Mouse (Mus musculus) midbrain, embryonic 15.5 days (tissue): ENCODE data around the gene P4ha3. TPM values are rescaled to one million over a fixed set of nuclear protein-coding genes. Genes with fewer than 3 reads are reported as not detected.

Experiments
- ATAC-seq: fragments of 200-750 bp; cut with Nextera tagmentation; replicated peaks from 2 replicates; pipeline ENCODE4 v1.8.0; 2017; ENCODE audit warnings: moderate TSS enrichment
- H3K27ac ChIP-seq: fragments of 300-500 bp; sonication (generic); 2 replicates; pipeline ENCODE4 v1.5.1; 2015; ENCODE audit warnings: mild to moderate bottlenecking, inconsistent platforms
- H3K27me3 ChIP-seq: fragments of 300-500 bp; sonication (generic); replicated peaks from 2 replicates; pipeline ENCODE4 v1.6.1; 2015; ENCODE audit warnings: inconsistent platforms
- H3K36me3 ChIP-seq: fragments of 300-500 bp; sonication (generic); replicated peaks from 2 replicates; pipeline ENCODE4 v1.6.1; 2015; ENCODE audit warnings: inconsistent platforms
- H3K4me1 ChIP-seq: fragments of 300-500 bp; sonication (generic); 2 replicates; pipeline ENCODE4 v1.6.1; 2015; ENCODE audit warnings: inconsistent platforms
- H3K4me2 ChIP-seq: fragments of 300-500 bp; sonication (generic); 2 replicates; pipeline ENCODE4 v1.6.1; 2015; ENCODE audit warnings: inconsistent platforms, mild to moderate bottlenecking, moderate library complexity
- H3K4me3 ChIP-seq: fragments of 300-500 bp; sonication (generic); 2 replicates; pipeline ENCODE4 v1.5.1; 2015; ENCODE audit warnings: mild to moderate bottlenecking, inconsistent platforms
- H3K9ac ChIP-seq: fragments of 300-500 bp; sonication (generic); 2 replicates; pipeline ENCODE4 v1.6.1; 2015; ENCODE audit warnings: mild to moderate bottlenecking, inconsistent platforms
- H3K9me3 ChIP-seq: fragments of 300-500 bp; sonication (generic); 2 replicates; pipeline ENCODE4 v1.6.1; 2016; ENCODE audit warnings: inconsistent platforms
- WGBS: fragments of 180-500 bp; shearing (Covaris S2); methylation state at CpG from one replicate; pipeline ENCODE4 v1.1.7; 2015; ENCODE audit warnings: mixed read lengths; 5-methylcytosine and 5-hydroxymethylcytosine counted together
- polyA plus RNA-seq: library from polyadenylated mRNA; unstranded; fragments of >200 nt; fragmentation: Nextera tagmentation; extraction: Ambion mirVana; gene quantifications from 2 replicates; pipeline ENCODE4 v1.2.1, GENCODE M21; 2015

P4ha3 gene
- polyA plus RNA-seq, 1 experiment from 2014 or later, result 6.5 TPM

- no peak for ATAC-seq
- no peaks in the 10 kb centered on the region for H3K36me3 ChIP-seq
- peaks cover 43% of the 10 kb centered on the region for H3K4me1 ChIP-seq
- 33% methylated on average over 1 of the region's 1 CpGs for WGBS
- no peak overlapping the region for H3K9ac ChIP-seq
- H3K27ac ChIP-seq, result peak overlapping the region; percentile 82
- no peak overlapping the region for H3K4me3 ChIP-seq
- H3K27me3 ChIP-seq, result no peaks in the 10 kb centered on the region
- H3K4me2 ChIP-seq, result no peak overlapping the region
- H3K9me3 ChIP-seq, result no peaks in the 10 kb centered on the region
Observed at GRCm38 (mm10) chr7:100309216-100309615, 23.9 kb downstream of the P4ha3 start.

- Histone ChIP-seq H3K36me3 (no peaks in the 10 kb centered on the region), H3K27ac (peak overlapping the region; percentile 82), H3K9ac (no peak overlapping the region), H3K9me3 (no peaks in the 10 kb centered on the region), H3K4me1 (peaks cover 43% of the 10 kb centered on the region), H3K4me2 (no peak overlapping the region), H3K27me3 (no peaks in the 10 kb centered on the region), H3K4me3 (no peak overlapping the region)
- WGBS, result 23% methylated on average over 6 of the region's 6 CpGs
- no peak for ATAC-seq
Observed at GRCm38 (mm10) chr7:100309679-100310078, 24.4 kb downstream of the P4ha3 start.

GRCm38 (mm10) chr7:100310290-100310689 lies 25.0 kb downstream of the P4ha3 start:
- H3K36me3 ChIP-seq, result no peaks in the 10 kb centered on the region
- H3K27ac ChIP-seq, result peak overlapping the region; percentile 82
- no peaks in the 10 kb centered on the region for H3K9me3 ChIP-seq
- H3K4me1 ChIP-seq, result peaks cover 43% of the 10 kb centered on the region
- 73% methylated on average over 12 of the region's 12 CpGs for WGBS
- no peak for ATAC-seq
- H3K4me2 ChIP-seq, result no peak overlapping the region
- no peaks in the 10 kb centered on the region for H3K27me3 ChIP-seq
- no peak overlapping the region for H3K4me3 ChIP-seq
- H3K9ac ChIP-seq, result no peak overlapping the region

- Histone ChIP-seq H3K9ac (no peak overlapping the region), H3K4me2 (no peak overlapping the region), H3K4me1 (peaks cover 35% of the 10 kb centered on the region), H3K9me3 (no peaks in the 10 kb centered on the region), H3K27ac (no peak overlapping the region), H3K36me3 (no peaks in the 10 kb centered on the region), H3K4me3 (no peak overlapping the region), H3K27me3 (no peaks in the 10 kb centered on the region)
- no peak for ATAC-seq
- 90% methylated on average over 4 of the region's 4 CpGs for WGBS
Observed at GRCm38 (mm10) chr7:100312716-100313115, 27.4 kb downstream of the P4ha3 start.

- Histone ChIP-seq H3K27me3 (no peaks in the 10 kb centered on the region), H3K36me3 (no peaks in the 10 kb centered on the region), H3K4me1 (no peaks in the 10 kb centered on the region), H3K9me3 (no peaks in the 10 kb centered on the region), H3K4me3 (no peak overlapping the region), H3K4me2 (no peak overlapping the region), H3K9ac (no peak overlapping the region), H3K27ac (no peak overlapping the region)
- 94% methylated on average over 8 of the region's 8 CpGs for WGBS
- ATAC-seq, result no peak
Observed at GRCm38 (mm10) chr7:100316924-100317323, 31.6 kb downstream of the P4ha3 start.

GRCm38 (mm10) chr7:100317534-100317933 lies 32.2 kb downstream of the P4ha3 start:
- ATAC-seq, result no peak
- no peak overlapping the region for H3K4me2 ChIP-seq
- no peaks in the 10 kb centered on the region for H3K9me3 ChIP-seq
- no peak overlapping the region for H3K27ac ChIP-seq
- H3K9ac ChIP-seq, result no peak overlapping the region
- no peak overlapping the region for H3K4me3 ChIP-seq
- H3K36me3 ChIP-seq, result no peaks in the 10 kb centered on the region
- no peaks in the 10 kb centered on the region for H3K4me1 ChIP-seq
- 97% methylated on average over 5 of the region's 5 CpGs for WGBS
- no peaks in the 10 kb centered on the region for H3K27me3 ChIP-seq

- Histone ChIP-seq H3K4me1 (no peaks in the 10 kb centered on the region), H3K4me2 (no peak overlapping the region), H3K4me3 (no peak overlapping the region), H3K36me3 (peaks cover 10% of the 10 kb centered on the region), H3K9ac (no peak overlapping the region), H3K27ac (no peak overlapping the region), H3K9me3 (no peaks in the 10 kb centered on the region), H3K27me3 (no peaks in the 10 kb centered on the region)
- 84% methylated on average over 3 of the region's 3 CpGs for WGBS
- ATAC-seq, result no peak
Observed at GRCm38 (mm10) chr7:100323721-100324120, 38.4 kb downstream of the P4ha3 start.

GRCm38 (mm10) chr7:100325482-100325881 lies 40.2 kb downstream of the P4ha3 start:
- 83% methylated on average over 6 of the region's 6 CpGs for WGBS
- no peak overlapping the region for H3K27ac ChIP-seq
- H3K36me3 ChIP-seq, result peaks cover 23% of the 10 kb centered on the region
- no peaks in the 10 kb centered on the region for H3K9me3 ChIP-seq
- no peak overlapping the region for H3K9ac ChIP-seq
- H3K27me3 ChIP-seq, result no peaks in the 10 kb centered on the region
- no peak overlapping the region for H3K4me3 ChIP-seq
- ATAC-seq, result 0 out of 2 replicates have a peak, but pooled peaks have one; percentile 56
- no peak overlapping the region for H3K4me2 ChIP-seq
- H3K4me1 ChIP-seq, result no peaks in the 10 kb centered on the region

- Histone ChIP-seq H3K4me2 (no peak overlapping the region), H3K27ac (no peak overlapping the region), H3K4me1 (no peaks in the 10 kb centered on the region), H3K36me3 (peaks cover 40% of the 10 kb centered on the region), H3K27me3 (no peaks in the 10 kb centered on the region), H3K9ac (no peak overlapping the region), H3K4me3 (no peak overlapping the region), H3K9me3 (no peaks in the 10 kb centered on the region)
- WGBS, result 89% methylated on average over 7 of the region's 7 CpGs
- no peak for ATAC-seq
Observed at GRCm38 (mm10) chr7:100327514-100327913, 42.2 kb downstream of the P4ha3 start.

- Histone ChIP-seq H3K9ac (no peak overlapping the region), H3K4me2 (no peak overlapping the region), H3K4me3 (no peak overlapping the region), H3K36me3 (peaks cover 43% of the 10 kb centered on the region), H3K27ac (no peak overlapping the region), H3K4me1 (no peaks in the 10 kb centered on the region), H3K9me3 (no peaks in the 10 kb centered on the region), H3K27me3 (no peaks in the 10 kb centered on the region)
- ATAC-seq, result no peak
- WGBS, result 97% methylated on average over 4 of the region's 4 CpGs
Observed at GRCm38 (mm10) chr7:100328636-100329035, 43.3 kb downstream of the P4ha3 start.

- H3K27me3 ChIP-seq, result no peaks in the 10 kb centered on the region
- H3K9ac ChIP-seq, result no peak overlapping the region
- H3K9me3 ChIP-seq, result no peaks in the 10 kb centered on the region
- no peak for ATAC-seq
- no peak overlapping the region for H3K4me2 ChIP-seq
- H3K4me1 ChIP-seq, result no peaks in the 10 kb centered on the region
- WGBS, result 96% methylated on average over 3 of the region's 3 CpGs
- H3K36me3 ChIP-seq, result peaks cover 49% of the 10 kb centered on the region
- H3K4me3 ChIP-seq, result no peak overlapping the region
- no peak overlapping the region for H3K27ac ChIP-seq
Observed at GRCm38 (mm10) chr7:100331269-100331668, 45.9 kb downstream of the P4ha3 start.

GRCm38 (mm10) chr7:100335921-100336320 lies 50.6 kb downstream of the P4ha3 start:
- H3K4me3 ChIP-seq, result no peak overlapping the region
- H3K4me1 ChIP-seq, result no peaks in the 10 kb centered on the region
- no peak overlapping the region for H3K9ac ChIP-seq
- H3K9me3 ChIP-seq, result no peaks in the 10 kb centered on the region
- H3K36me3 ChIP-seq, result peaks cover 43% of the 10 kb centered on the region
- H3K27me3 ChIP-seq, result no peaks in the 10 kb centered on the region
- no peak overlapping the region for H3K4me2 ChIP-seq
- no peak overlapping the region for H3K27ac ChIP-seq
- WGBS, result 95% methylated on average over 2 of the region's 2 CpGs
- ATAC-seq, result no peak

- H3K9ac ChIP-seq, result no peak overlapping the region
- no peaks in the 10 kb centered on the region for H3K27me3 ChIP-seq
- ATAC-seq, result no peak
- H3K4me1 ChIP-seq, result no peaks in the 10 kb centered on the region
- 84% methylated on average over 4 of the region's 4 CpGs for WGBS
- H3K9me3 ChIP-seq, result no peaks in the 10 kb centered on the region
- H3K4me3 ChIP-seq, result no peak overlapping the region
- peaks cover 3% of the 10 kb centered on the region; the same call in 1 of the 2 replicates for H3K36me3 ChIP-seq
- H3K4me2 ChIP-seq, result no peak overlapping the region
- no peak overlapping the region for H3K27ac ChIP-seq
Observed at GRCm38 (mm10) chr7:100354984-100355383, 69.7 kb downstream of the P4ha3 start.
